Comparison of ENCODE assay signal across 19 mouse cellular contexts in the genomic region with DNA sequence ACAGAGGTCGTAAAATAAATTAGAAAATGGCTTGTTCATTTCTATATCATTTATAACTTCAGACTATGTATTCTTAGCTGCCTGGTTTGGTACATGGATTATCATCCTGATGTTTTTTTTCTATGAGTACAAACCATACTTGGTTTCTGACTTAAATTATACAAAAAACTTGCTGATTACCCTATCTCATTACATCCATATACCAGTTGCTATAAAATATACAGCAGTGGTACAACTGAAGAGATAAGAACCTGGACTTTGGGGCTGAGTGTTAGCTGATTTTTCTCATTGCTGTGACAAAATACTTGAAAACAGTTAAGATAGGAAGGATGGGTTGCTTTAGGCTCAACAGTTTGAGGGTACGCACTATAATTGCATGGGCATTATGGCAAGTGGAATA. TPM values are rescaled to one million over a fixed set of nuclear protein-coding genes. Genes with fewer than 3 reads are reported as not detected.
DNase-seq lines count a peak whose midpoint lies in the region; ATAC-seq and TF ChIP-seq lines count a peak whose summit lies in the region.
"Had no signal": no experiment of that assay in that cellular context is flagged by ENCODE, and none has a peak within 500 bp of the region (broad histone marks: within the 10 kb centered on the region; RNA-seq: fewer than 3 reads in every experiment).

No protein-coding gene starts in this region.

- DNase-seq in liver, embryonic 14.5 days (ENCODE audit: low read depth in 3 of 3, low spot score in 3 of 3), result no peak
- DNase-seq in liver, postnatal 0 days, result no peak
- DNase-seq in MEL (ENCODE audit: low read depth, low spot score), result peak; percentile 25
- no peak for DNase-seq in adrenal gland, adult 8-10 months
- no peak for DNase-seq in adrenal gland, postnatal 36 days
- no peak for DNase-seq in left cerebral cortex, postnatal 25 days (ENCODE audit: low spot score in 2 of 2)
- DNase-seq: B cell, adult 2 months; cerebellum, adult 11 months; cerebellum, adult 11-12 months; cerebellum, adult 18-20 months; cerebellum, adult 2 months; cerebellum, adult 8-10 months had no signal

- peaks cover 0 to 6% of the 10 kb centered on the region in 2 experiments; a peak in 2 of 4 replicates for H3K4me1 ChIP-seq in liver, embryonic 14.5 days (replicated peaks; ENCODE audit: control insufficient read depth in 2 of 2, insufficient read depth in 2 of 2, low read length in 1 of 2)
- no peaks in the 10 kb centered on the region for H3K4me1 ChIP-seq in liver, postnatal 0 days (ENCODE audit: insufficient read depth)
- peaks cover 11 to 14% of the 10 kb centered on the region in 2 experiments for H3K4me1 ChIP-seq in MEL (ENCODE audit: control insufficient read depth in 1 of 2, insufficient read depth in 2 of 2, low read length in 2 of 2)

- no peaks in the 10 kb centered on the region for H3K9me3 ChIP-seq in liver, embryonic 14.5 days (ENCODE audit: control insufficient read depth, low read length)
- no peaks in the 10 kb centered on the region for H3K9me3 ChIP-seq in liver, postnatal 0 days (ENCODE audit: low read length)
- H3K9me3 ChIP-seq in MEL (replicated peaks; ENCODE audit: insufficient read depth, low read length), result no peaks in the 10 kb centered on the region
- H3K9me3 ChIP-seq: G1E had no signal

- no peaks in the 10 kb centered on the region for H3K27me3 ChIP-seq in liver, embryonic 14.5 days (ENCODE audit: control insufficient read depth, insufficient read depth, low read length)
- no peaks in the 10 kb centered on the region for H3K27me3 ChIP-seq in liver, postnatal 0 days (ENCODE audit: insufficient read depth, low read length)
- no peaks in the 10 kb centered on the region for H3K27me3 ChIP-seq in MEL (ENCODE audit: control insufficient read depth in 1 of 2, insufficient read depth in 2 of 2, low read length in 2 of 2)
- H3K27me3 ChIP-seq: CH12.LX had no signal

- no peak overlapping the region for H3K4me3 ChIP-seq in liver, embryonic 14.5 days (ENCODE audit: insufficient read depth in 1 of 2, low read depth in 2 of 2, low read length in 2 of 2)
- no peak overlapping the region for H3K4me3 ChIP-seq in liver, postnatal 0 days (ENCODE audit: low read depth, low read length)
- H3K4me3 ChIP-seq in MEL (ENCODE audit: control insufficient read depth in 1 of 2, insufficient read depth in 1 of 2, low read depth in 2 of 2, low read length in 2 of 2), result no peak overlapping the region

- H3K79me2 ChIP-seq in MEL (ENCODE audit: control insufficient read depth, insufficient read depth, low read length, poor library complexity), result no peaks in the 10 kb centered on the region

- H3K9ac ChIP-seq in liver, embryonic 14.5 days (replicated peaks), result no peak overlapping the region
- no peak overlapping the region for H3K9ac ChIP-seq in liver, postnatal 0 days (replicated peaks)
- no peak overlapping the region for H3K9ac ChIP-seq in MEL (ENCODE audit: control insufficient read depth, low read depth, low read length, poor library complexity, severe bottlenecking)

- TF ChIP-seq EP300 in liver, embryonic 14.5 days (IDR thresholded peaks at IDR 0.05; ENCODE audit: low read depth), result no peak
- no peak for TF ChIP-seq EP300 in liver, postnatal 0 days (IDR thresholded peaks at IDR 0.05; ENCODE audit: low read depth)
- TF ChIP-seq EP300 in MEL (IDR thresholded peaks at IDR 0.05; ENCODE audit: low read depth in 1 of 2, low read length in 2 of 2), result peak; percentile 43 to 70; a peak in 3 of 4 replicates

- WGBS in liver, embryonic 14.5 days (ENCODE audit: insufficient replicate concordance), result 73% methylated on average over 2 of the region's 2 CpGs
- WGBS in liver, postnatal 0 days (ENCODE audit: insufficient replicate concordance), result 73% methylated on average over 2 of the region's 2 CpGs

- TF ChIP-seq CTCF in liver, embryonic 14.5 days (IDR thresholded peaks at IDR 0.05; ENCODE audit: low read depth), result no peak
- no peak for TF ChIP-seq CTCF in liver, postnatal 0 days (IDR thresholded peaks at IDR 0.05; ENCODE audit: low read depth)
- TF ChIP-seq CTCF in MEL (IDR thresholded peaks at IDR 0.05 in 2 of 3, conservative IDR thresholded peaks at IDR 0.05 in 1 of 3; ENCODE audit: control insufficient read depth in 1 of 3, insufficient read depth in 1 of 3, low read depth in 2 of 3, low read length in 3 of 3, poor library complexity in 1 of 3, severe bottlenecking in 1 of 3), result no peak

- TF ChIP-seq POLR2A in MEL (IDR thresholded peaks at IDR 0.05; ENCODE audit: control insufficient read depth in 1 of 2, insufficient read depth in 1 of 2, low read depth in 1 of 2, low read length in 2 of 2, poor library complexity in 1 of 2), result no peak

- 0 out of 2 replicates have a peak, but pooled peaks have one; percentile 12 for ATAC-seq in liver, embryonic 14.5 days (ENCODE audit: insufficient read depth)
- no peak for ATAC-seq in liver, postnatal 0 days
- ATAC-seq in megakaryocyte progenitor cell, adult 5-6 weeks (replicated peaks; ENCODE audit: poor library complexity), result peak; percentile 57
- peak; percentile 75 for ATAC-seq in megakaryocyte-erythroid progenitor cell, adult 5-6 weeks (replicated peaks; ENCODE audit: low FRiP score, low TSS enrichment, poor library complexity, severe bottlenecking)
- ATAC-seq: activated CD4-positive, CD25-positive, alpha-beta regulatory T cell, adult 4 months; CD4-positive, CD25-positive, alpha-beta regulatory T cell, adult 4 months; Patski had no signal

- no peak overlapping the region for H3K4me2 ChIP-seq in liver, embryonic 14.5 days (ENCODE audit: low read depth)
- no peak overlapping the region for H3K4me2 ChIP-seq in liver, postnatal 0 days (ENCODE audit: low read depth, low read length)

- no peak for TF ChIP-seq RAD21 in MEL (IDR thresholded peaks at IDR 0.05; ENCODE audit: low read depth, low read length)

- intact Hi-C loops in left cerebral cortex, postnatal 25 days (cut with DNase I), result no loop called here

- no peak overlapping the region for H3K27ac ChIP-seq in liver, embryonic 14.5 days
- H3K27ac ChIP-seq in liver, postnatal 0 days (ENCODE audit: low read depth), result no peak overlapping the region
- no peak overlapping the region for H3K27ac ChIP-seq in MEL (ENCODE audit: control insufficient read depth, low read depth, low read length)

- H3K36me3 ChIP-seq in liver, embryonic 14.5 days (replicated peaks; ENCODE audit: control insufficient read depth, insufficient read depth, low read depth), result no peaks in the 10 kb centered on the region
- H3K36me3 ChIP-seq in liver, postnatal 0 days (replicated peaks; ENCODE audit: insufficient read depth, low read length), result no peaks in the 10 kb centered on the region
- H3K36me3 ChIP-seq in MEL (ENCODE audit: control insufficient read depth in 1 of 2, insufficient read depth in 2 of 2, low read length in 2 of 2), result peaks cover 0 to 22% of the 10 kb centered on the region in 2 experiments; a peak in 2 of 4 replicates
- H3K36me3 ChIP-seq: G1E had no signal

TF ChIP-seq in MEL, 35 proteins besides CTCF, POLR2A, EP300 and RAD21:
- TF ChIP-seq GATA1 (IDR thresholded peaks at IDR 0.05; ENCODE audit: low read depth, low read length), result peak; percentile 65
- no peak for TF ChIP-seq UBTF (IDR thresholded peaks at IDR 0.05; ENCODE audit: borderline replicate concordance, insufficient read depth, low read depth, low read length)
- TF ChIP-seq ELF1 (IDR thresholded peaks at IDR 0.05; ENCODE audit: low read depth, low read length), result no peak
- no peak for TF ChIP-seq CHD2 (IDR thresholded peaks at IDR 0.05; ENCODE audit: low read length)
- peak; percentile 20; the same call in 1 of the 2 replicates for TF ChIP-seq TCF12 (IDR thresholded peaks at IDR 0.05; ENCODE audit: low read depth, low read length)
- no peak for TF ChIP-seq TBP (IDR thresholded peaks at IDR 0.05; ENCODE audit: low read depth, low read length)
- TF ChIP-seq MXI1 (IDR thresholded peaks at IDR 0.05; ENCODE audit: low read depth, low read length), result no peak
- no peak for TF ChIP-seq RCOR1 (IDR thresholded peaks at IDR 0.05; ENCODE audit: low read depth, low read length)
- no peak for TF ChIP-seq HCFC1 (IDR thresholded peaks at IDR 0.05; ENCODE audit: low read depth, low read length)
- TF ChIP-seq SIN3A (IDR thresholded peaks at IDR 0.05; ENCODE audit: low read length), result no peak
- TF ChIP-seq ETS1 (IDR thresholded peaks at IDR 0.05; ENCODE audit: low read depth, low read length), result no peak
- no peak for TF ChIP-seq GABPA (IDR thresholded peaks at IDR 0.05; ENCODE audit: low read depth, low read length)
- no peak for TF ChIP-seq ZMIZ1 (IDR thresholded peaks at IDR 0.05; ENCODE audit: low read depth, low read length)
- TF ChIP-seq ZNF384 (IDR thresholded peaks at IDR 0.05; ENCODE audit: low read depth, low read length), result peak; percentile 58
- TF ChIP-seq POLR2AphosphoS5 (IDR thresholded peaks at IDR 0.05; ENCODE audit: borderline replicate concordance, low read depth, low read length), result no peak
- no peak for TF ChIP-seq USF2 (IDR thresholded peaks at IDR 0.05; ENCODE audit: borderline replicate concordance in 1 of 2, insufficient read depth in 1 of 2, low read depth in 1 of 2, low read length in 2 of 2)
- no peak for TF ChIP-seq MAZ (IDR thresholded peaks at IDR 0.05; ENCODE audit: low read depth, low read length)
- no peak for TF ChIP-seq E2F4 (IDR thresholded peaks at IDR 0.05; ENCODE audit: borderline replicate concordance, low read depth, low read length)
- no peak for TF ChIP-seq KAT2A (conservative IDR thresholded peaks at IDR 0.05; ENCODE audit: low read depth, low read length)
- TF ChIP-seq JUND (IDR thresholded peaks at IDR 0.05; ENCODE audit: low read depth, low read length), result no peak
- no peak for TF ChIP-seq ZKSCAN1 (IDR thresholded peaks at IDR 0.05; ENCODE audit: low read depth, low read length)

RNA-seq across cellular contexts. Expression of gene Phf8, which starts 6.8 kb away (rescaled TPM):
- polyA plus RNA-seq in liver, embryonic 14.5 days (2012; rRNA removed), result 3.5 and 4.4 TPM in 2 replicates
- 5.0 and 6.5 TPM in 2 replicates for polyA plus RNA-seq in liver, embryonic 14.5 days (2014; fragmentation: Nextera tagmentation; extraction: Ambion mirVana)
- polyA plus RNA-seq in liver, postnatal 0 days (2015; fragmentation: Nextera tagmentation; extraction: Ambion mirVana), result 3.7 and 4.6 TPM in 2 replicates
- total RNA-seq in MEL (2012; rRNA removed), result 13.6 and 15.7 TPM in 2 replicates
- polyA plus RNA-seq in MEL (2012; ENCODE audit: insufficient read depth in 1 of 2, insufficient read length in 2 of 2, low read depth in 1 of 2, low replicate concordance in 2 of 2, missing spikeins in 1 of 2), result 100 to 1,000 TPM in 1 of 2 experiments, 10 to 100 TPM in 1; 31.8 to 132 TPM
- 30.6 and 34.3 TPM in 2 replicates for total RNA-seq in megakaryocyte progenitor cell, adult 5-6 weeks (2015)
- 20.4 and 22.1 TPM in 2 replicates for total RNA-seq in megakaryocyte progenitor cell, adult 5-6 weeks (2017)
- total RNA-seq in megakaryocyte-erythroid progenitor cell, adult 5-6 weeks (2014; fragmentation: Nextera tagmentation), result 35.8 and 38.1 TPM in 2 replicates
- 10.6 and 17.8 TPM in 2 replicates for total RNA-seq in megakaryocyte-erythroid progenitor cell, adult 5-6 weeks (2017)
- 10 to 100 TPM; 26.9 to 41.0 (median 31.5) TPM for total RNA-seq in adrenal gland, adult 8-10 months (2022)
- total RNA-seq in adrenal gland, postnatal 36 days (2021), result 10 to 100 TPM; 26.5 to 29.9 TPM
- 10 to 100 TPM; 34.4 to 37.2 TPM for total RNA-seq in left cerebral cortex, postnatal 25 days (2021)
